Mouse (Mus musculus) mouse embryonic stem cell (cell line): Measurements from ENCODE around the gene Sptlc2.

Source experiments
- in situ Hi-C, 2 experiments: fragments of 300-500 bp; cut with MboI; formaldehyde crosslinking; loops; 1 replicate in 1 of 2; 3 replicates in 1 of 2; pipeline ENCODE4 v1.14.3; 2019 to 2020; ENCODE audit warnings: low sequenced_read_pairs in 2 of 2, low pct_unique_long_range_greater_than_20kb in 1 of 2, mixed read lengths in 1 of 2; ENCODE audit not compliant: unreplicated experiment in 1 of 2

Sptlc2 gene

GRCm38 (mm10) chr12:87399119-87399819 is 11.1 kb upstream of the Sptlc2 start:
- in situ Hi-C loops = no loop called here

GRCm38 (mm10) chr12:87397811-87398417 is 9.8 kb upstream of the Sptlc2 start:
- in situ Hi-C loops = no loop called here

- in situ Hi-C loops = no loop called here
Observed at GRCm38 (mm10) chr12:87397126-87397525, 9.0 kb upstream of the Sptlc2 start.

- in situ Hi-C loops = no loop called here
Observed at GRCm38 (mm10) chr12:87394316-87394715, 6.2 kb upstream of the Sptlc2 start.

GRCm38 (mm10) chr12:87393447-87394145 is 5.4 kb upstream of the Sptlc2 start:
- in situ Hi-C loops = no loop called here

- in situ Hi-C loops = no loop called here
Observed at GRCm38 (mm10) chr12:87391355-87391754, 3.2 kb upstream of the Sptlc2 start.

- in situ Hi-C loops = no loop called here
Observed at GRCm38 (mm10) chr12:87389231-87389630, 1.1 kb upstream of the Sptlc2 start.

- in situ Hi-C loops = no loop called here
Observed at GRCm38 (mm10) chr12:87387171-87388121, 709 bp downstream of the Sptlc2 start.

- in situ Hi-C loops = no loop called here
Observed at GRCm38 (mm10) chr12:87385051-87385450, 3.1 kb downstream of the Sptlc2 start.

GRCm38 (mm10) chr12:87381380-87381682 is 6.8 kb downstream of the Sptlc2 start:
- in situ Hi-C loops = no loop called here

- in situ Hi-C loops = no loop called here
Observed at GRCm38 (mm10) chr12:87380586-87381379, 7.4 kb downstream of the Sptlc2 start.

- in situ Hi-C loops = no loop called here
Observed at GRCm38 (mm10) chr12:87379496-87379895, 8.7 kb downstream of the Sptlc2 start.

GRCm38 (mm10) chr12:87374159-87374558 is 14.0 kb downstream of the Sptlc2 start:
- in situ Hi-C loops = no loop called here

- in situ Hi-C loops = no loop called here
Observed at GRCm38 (mm10) chr12:87369319-87369718, 18.8 kb downstream of the Sptlc2 start.

- in situ Hi-C loops = no loop called here
Observed at GRCm38 (mm10) chr12:87368092-87368491, 20.1 kb downstream of the Sptlc2 start.

- in situ Hi-C loops = no loop called here
Observed at GRCm38 (mm10) chr12:87365676-87366075, 22.5 kb downstream of the Sptlc2 start.

GRCm38 (mm10) chr12:87362111-87362510 is 26.0 kb downstream of the Sptlc2 start:
- in situ Hi-C loops = no loop called here

- in situ Hi-C loops = no loop called here
Observed at GRCm38 (mm10) chr12:87348029-87348428, 40.1 kb downstream of the Sptlc2 start.
